ENCODE assay signal across 14 mouse cellular contexts in the genomic region with DNA sequence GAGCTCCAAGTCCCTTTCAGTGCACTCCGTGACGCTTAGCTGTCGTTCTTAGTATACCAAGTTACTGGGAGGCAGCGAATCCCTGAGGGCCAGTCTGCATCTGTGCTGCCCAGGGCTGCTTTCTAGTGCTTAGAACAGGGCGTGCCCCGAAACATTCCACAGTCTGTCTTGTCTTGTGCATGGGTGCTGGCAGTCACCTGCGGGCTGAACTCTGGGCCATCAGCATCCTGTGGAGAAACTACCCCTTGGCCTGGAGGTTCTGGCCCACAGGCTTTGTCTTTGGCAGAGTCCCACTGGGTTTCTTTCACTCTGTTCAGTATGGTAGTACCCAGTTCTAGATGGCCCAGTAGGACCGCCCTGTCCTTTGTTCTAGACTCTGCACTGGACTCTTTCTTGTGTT.
"Had no signal": no experiment of that assay in that cellular context is flagged by ENCODE, and none has a peak within 500 bp of the region (broad histone marks: within the 10 kb centered on the region; RNA-seq: fewer than 3 reads in every experiment).

No protein-coding gene starts in this region.

- H3K27me3 ChIP-seq: lung, embryonic 15.5 days; megakaryocyte, embryonic 14.5 days; midbrain, embryonic 13.5 days; midbrain, embryonic 15.5 days; neural tube, embryonic 12.5 days; stomach, embryonic 15.5 days had no signal

- H3K9me3 ChIP-seq: lung, embryonic 15.5 days; midbrain, embryonic 13.5 days; midbrain, embryonic 15.5 days; stomach, embryonic 15.5 days had no signal

- H3K4me3 ChIP-seq: lung, embryonic 15.5 days; megakaryocyte, embryonic 14.5 days; midbrain, embryonic 13.5 days; midbrain, embryonic 15.5 days; neural tube, embryonic 12.5 days; stomach, embryonic 15.5 days had no signal

- H3K4me1 ChIP-seq: lung, embryonic 15.5 days; neural tube, embryonic 12.5 days; stomach, embryonic 15.5 days had no signal

- ATAC-seq: lung, postnatal 0 days; midbrain, embryonic 13.5 days; midbrain, embryonic 15.5 days had no signal

- DNase-seq: lung, adult 2 months; lung, postnatal 14 days; lung, postnatal 36 days; right cerebral cortex, postnatal 14 days; thymus, adult 2 months; thymus, postnatal 25 days; thymus, postnatal 4 days had no signal
